Mouse (Mus musculus) megakaryocyte-erythroid progenitor cell, adult 5-6 weeks (primary cell): ENCODE data around the gene Nrn1. TPM values are rescaled to one million over a fixed set of nuclear protein-coding genes. Genes with fewer than 3 reads are reported as not detected.

ENCODE experiments used
- ATAC-seq: replicated peaks from 2 replicates; pipeline ENCODE4 v1.8.0; 2016; ENCODE audit warnings: mild to moderate bottlenecking, inconsistent platforms; ENCODE audit not compliant: severe bottlenecking, poor library complexity, low FRiP score, low TSS enrichment
- total RNA-seq, 2 experiments: library from RNA; stranded (forward) in 1 of 2; stranded (reverse) in 1 of 2; fragments of 200-1000, 215-1000 nt in 1 of 2; fragments of >200 nt in 1 of 2; fragmentation: Nextera tagmentation in 1 of 2; gene quantifications; 2 replicates each; pipeline ENCODE4 v1.2.3; 2014 to 2017

The Nrn1 gene
- total RNA-seq, 2 experiments from 2014 or later: not detected

- ATAC-seq: no peak
Observed at GRCm38 (mm10) chr13:36726551-36726950, 8.4 kb downstream of the Nrn1 start.

DNA sequence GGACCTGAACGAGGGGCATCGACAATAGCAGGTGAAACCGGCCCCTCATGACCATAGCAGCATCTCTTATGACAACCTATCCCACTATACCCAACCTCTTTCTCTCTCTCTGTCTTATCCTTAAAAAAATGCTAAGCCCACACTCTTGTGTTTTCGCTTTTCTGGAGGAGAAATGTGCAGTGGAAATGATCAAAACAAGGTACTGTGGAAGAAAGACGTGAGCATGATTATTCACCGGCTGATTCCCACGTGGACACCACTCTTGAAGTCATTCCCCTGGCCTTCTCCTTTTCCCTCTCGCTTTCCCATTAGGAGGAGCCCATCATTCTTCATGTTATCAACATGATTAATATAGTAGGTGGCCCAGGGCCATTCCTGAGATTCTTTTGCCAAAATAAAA lies 9.1 kb downstream of the Nrn1 start:
- no peak for ATAC-seq

GRCm38 (mm10) chr13:36724533-36725470 lies 10.1 kb downstream of the Nrn1 start:
- ATAC-seq: no peak

DNA sequence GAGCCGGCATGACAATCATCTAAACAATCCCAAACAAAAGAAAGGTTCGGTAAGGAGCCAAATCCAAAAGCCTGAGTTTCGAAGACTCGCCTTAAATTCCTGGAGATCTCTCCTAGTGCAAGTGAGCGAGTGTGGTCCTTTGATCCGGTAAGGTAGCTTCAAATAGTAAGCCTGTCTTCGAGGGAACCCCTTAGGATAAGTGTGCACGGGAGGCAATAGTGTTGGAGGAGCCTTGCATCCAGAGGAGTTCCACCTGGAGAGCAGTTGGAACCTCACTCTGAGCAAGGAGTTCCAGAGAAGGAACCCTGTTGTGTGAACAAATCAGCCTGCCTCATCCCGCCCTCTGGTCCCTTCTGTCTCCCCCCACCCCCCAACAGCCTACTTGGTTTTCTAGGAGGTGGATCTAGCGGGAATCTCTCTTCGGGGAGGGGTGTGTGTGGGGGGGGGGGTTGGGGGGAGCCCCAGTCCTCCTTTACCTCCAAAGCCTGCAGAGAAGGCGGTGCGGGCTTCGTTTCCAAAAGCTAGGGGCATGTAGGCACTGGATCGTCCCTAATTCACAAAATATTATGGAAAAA lies 11.1 kb downstream of the Nrn1 start:
- ATAC-seq: no peak

DNA sequence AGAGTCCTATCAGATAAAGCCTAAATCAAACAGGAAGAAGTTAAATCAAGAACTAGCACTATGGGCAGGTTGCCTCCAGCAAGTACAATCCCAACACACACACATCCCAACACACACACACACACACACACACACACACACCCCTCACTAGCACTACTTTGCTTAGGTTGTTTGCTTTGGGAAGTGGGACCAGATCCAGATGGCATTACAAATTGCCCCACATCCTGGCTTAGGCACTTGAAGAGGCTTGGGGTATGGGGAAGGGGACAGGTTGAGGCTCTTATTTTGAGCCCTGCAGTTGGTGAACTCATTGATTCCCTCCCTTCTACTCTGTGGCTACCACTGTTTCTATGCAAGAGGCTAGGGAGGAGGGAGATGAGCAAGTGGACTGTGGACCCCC lies 12.6 kb downstream of the Nrn1 start:
- no peak for ATAC-seq

DNA sequence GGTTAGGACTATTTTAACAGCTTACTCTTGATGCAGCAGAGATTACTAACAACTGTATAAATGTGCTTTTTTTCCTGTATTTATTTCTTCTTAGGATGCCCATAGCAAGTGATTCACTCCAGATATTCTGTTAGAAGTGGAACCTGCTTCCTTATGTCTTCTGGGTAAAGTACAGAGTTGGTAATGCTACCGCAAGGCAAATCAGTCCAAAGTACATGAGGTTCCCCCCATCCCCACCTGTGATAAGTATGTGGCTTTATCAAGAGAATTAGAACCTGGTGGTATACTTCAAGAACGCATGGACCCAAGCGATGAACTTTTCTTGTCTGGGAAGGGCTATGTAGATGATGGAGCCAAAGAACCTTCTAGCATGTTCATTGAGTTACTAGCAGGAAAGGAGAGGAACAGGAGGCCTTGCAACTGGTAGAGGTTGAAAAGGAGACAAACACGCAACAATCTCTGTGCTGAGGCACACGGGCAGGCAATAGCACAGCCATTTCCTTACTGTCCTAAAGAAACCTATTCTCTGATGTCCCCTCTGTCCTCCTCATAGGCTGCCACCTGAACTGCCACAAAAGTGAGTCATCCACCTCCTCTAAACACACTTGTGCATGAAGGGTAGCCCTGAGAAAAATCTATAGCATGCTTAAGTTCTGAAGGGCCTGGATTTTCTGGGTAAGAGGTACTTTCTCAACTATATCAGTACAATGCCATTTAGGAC lies 14.5 kb downstream of the Nrn1 start:
- ATAC-seq: no peak

DNA sequence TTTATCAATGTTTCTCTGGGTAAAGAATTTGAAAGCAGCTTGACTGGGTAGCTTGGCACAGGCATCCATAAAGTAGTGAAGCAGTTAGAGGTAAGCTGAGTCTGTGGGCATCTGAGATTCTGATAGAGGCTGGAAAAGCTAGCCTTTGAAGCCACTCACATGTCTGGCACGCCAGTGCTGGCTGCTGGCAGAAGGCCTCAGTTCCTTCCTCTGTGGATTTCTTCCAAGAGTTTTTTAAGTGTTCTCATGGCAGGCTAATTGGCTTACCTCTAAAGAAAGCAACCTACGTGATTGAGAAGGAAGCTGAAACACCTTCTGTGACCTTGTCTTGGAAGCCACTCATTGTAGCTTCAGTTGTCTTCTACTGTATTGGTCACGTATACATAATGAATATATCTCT lies 17.6 kb downstream of the Nrn1 start:
- no peak for ATAC-seq

DNA sequence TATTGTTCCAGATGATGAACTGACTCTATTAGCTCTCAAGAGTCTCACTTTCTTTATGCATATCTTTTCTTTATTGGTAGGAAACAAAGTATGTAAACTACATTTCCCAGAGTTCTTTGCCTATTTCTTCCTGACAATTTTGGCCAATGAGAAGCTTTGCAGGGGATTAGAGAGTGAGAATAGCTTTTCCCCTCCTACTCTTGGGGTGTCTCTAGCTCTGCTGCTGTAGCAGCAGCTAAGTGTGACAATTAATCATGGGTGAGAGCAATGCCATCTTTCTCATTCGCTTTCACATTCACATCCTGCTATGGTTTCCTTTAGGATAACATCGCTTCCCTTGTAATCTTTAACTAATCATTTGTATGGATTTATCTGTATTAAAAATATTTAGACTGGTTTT lies 18.2 kb downstream of the Nrn1 start:
- no peak for ATAC-seq

GRCm38 (mm10) chr13:36714101-36714500 lies 20.8 kb downstream of the Nrn1 start:
- ATAC-seq: no peak

- ATAC-seq: no peak
Observed at GRCm38 (mm10) chr13:36707088-36707690, 27.7 kb downstream of the Nrn1 start.

DNA sequence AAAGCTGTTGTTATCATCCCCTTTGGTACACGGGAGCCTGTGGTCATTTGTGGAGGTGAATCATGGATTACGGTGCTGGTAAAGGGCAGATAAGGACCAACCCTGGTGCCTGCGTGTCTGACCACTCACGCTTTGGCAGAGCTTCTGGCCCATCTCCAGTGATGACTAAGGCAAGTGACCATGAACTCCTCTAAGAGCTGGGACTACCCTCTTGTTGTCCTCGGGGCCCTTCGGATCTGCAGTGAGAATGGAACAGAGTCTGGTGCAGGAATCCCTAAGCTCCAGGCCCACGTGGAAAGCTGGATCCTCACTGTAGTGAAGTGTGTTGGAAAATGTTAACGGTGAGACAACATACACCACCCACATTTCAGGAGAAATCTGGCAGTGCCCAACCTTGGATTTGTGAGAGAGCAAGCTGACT lies 38.6 kb downstream of the Nrn1 start:
- no peak for ATAC-seq

DNA sequence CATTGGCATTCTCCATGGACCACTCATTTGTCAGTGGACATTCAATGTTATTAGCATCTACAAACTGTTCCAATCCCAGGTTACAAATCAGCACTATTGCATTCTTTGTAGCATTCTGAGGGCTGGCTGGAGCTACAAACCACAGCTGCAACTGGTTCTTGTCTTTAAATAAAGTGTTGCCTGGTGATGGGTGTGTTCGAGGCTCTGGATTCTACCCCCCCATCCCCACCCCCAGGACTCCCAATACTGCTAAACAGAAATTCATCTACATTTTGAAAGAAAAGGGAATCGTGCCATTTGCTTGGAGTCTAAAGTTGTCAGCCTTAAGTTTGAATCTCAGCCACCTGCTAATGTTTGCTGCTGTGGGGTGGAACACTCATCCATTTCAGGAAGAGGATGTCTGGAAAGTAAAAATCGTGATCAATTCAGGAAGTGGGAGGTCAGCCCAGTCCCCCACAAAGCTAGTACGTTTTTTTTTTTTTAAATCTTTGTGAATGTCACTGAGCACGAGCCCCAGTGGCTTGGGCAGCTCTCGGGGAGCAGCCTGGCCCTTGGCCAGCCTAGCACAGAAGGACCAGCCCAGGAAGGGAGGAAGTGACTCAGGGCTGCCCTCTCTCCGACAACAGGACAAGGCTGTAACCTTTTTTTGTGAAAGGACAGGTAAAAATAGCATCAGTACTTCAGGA lies 39.3 kb downstream of the Nrn1 start:
- no peak for ATAC-seq

DNA sequence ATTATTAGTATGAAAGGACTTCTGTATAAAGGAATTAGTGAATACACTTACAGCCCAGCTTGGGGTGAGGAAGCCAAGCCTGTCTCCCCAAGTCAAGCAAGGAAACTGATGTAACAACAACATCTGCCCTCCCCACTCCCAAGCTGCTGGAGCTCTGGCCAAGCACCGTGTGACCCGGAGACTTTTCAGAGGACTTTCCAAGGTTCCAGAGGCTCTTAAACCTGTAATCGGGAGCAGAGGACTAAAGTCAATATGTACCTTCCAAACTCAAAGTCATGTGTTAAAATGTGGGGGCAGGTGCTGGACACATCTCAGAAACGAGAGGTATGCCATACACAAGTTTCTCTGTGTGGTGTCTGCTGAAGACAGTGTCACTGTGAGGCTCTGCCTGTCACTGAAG lies 51.4 kb downstream of the Nrn1 start:
- ATAC-seq: no peak

GRCm38 (mm10) chr13:36680690-36681355 lies 54.1 kb downstream of the Nrn1 start:
- no peak for ATAC-seq

GRCm38 (mm10) chr13:36679345-36679744 lies 55.6 kb downstream of the Nrn1 start:
- no peak for ATAC-seq
